Mouse (Mus musculus): ENCODE results near the gene Akap1.

The Akap1 gene

DNA sequence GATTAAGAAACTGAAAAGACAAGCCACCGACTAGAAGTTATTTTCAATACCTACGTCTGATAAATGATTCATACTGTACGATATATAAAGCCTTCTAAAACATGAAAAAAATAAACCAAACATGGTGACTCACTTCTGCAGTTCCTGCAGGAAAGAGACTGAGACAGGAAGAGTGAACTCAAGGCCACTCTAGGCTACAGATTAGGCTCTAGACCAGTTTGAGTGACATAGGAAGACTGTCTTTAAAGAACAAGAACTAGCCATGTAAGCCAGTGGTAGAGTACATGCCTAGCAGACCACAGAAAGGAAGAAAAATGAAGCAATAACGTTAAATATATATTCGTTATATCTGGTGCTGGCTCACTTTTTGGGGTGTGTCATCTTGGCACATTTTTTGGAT lies 81.9 kb downstream of the Akap1 start:
- DNase-seq (ENCODE audit: low spot score), result no peak

Data from urinary bladder, postnatal 10 days (tissue).